Comparison of ENCODE assay signal across 17 mouse cellular contexts in genomic region chr1:78357868-78358267, GRCm38 (mm10). TPM values are rescaled to one million over a fixed set of nuclear protein-coding genes. Genes with fewer than 3 reads are reported as not detected.
"Had no signal": no experiment of that assay in that cellular context is flagged by ENCODE, and none has a peak within 500 bp of the region (broad histone marks: within the 10 kb centered on the region; RNA-seq: fewer than 3 reads in every experiment).

No protein-coding gene starts in this region.

- H3K36me3 ChIP-seq: limb, embryonic 12.5 days; liver, embryonic 13.5 days; midbrain, embryonic 10.5 days; neural tube, embryonic 15.5 days had no signal

- H3K4me3 ChIP-seq: limb, embryonic 12.5 days; liver, embryonic 13.5 days; midbrain, embryonic 10.5 days; myocyte; neural tube, embryonic 15.5 days had no signal

- H3K27ac ChIP-seq: limb, embryonic 12.5 days; liver, embryonic 13.5 days; midbrain, embryonic 10.5 days; neural tube, embryonic 15.5 days had no signal

- ATAC-seq: liver, postnatal 0 days had no signal

- H3K9ac ChIP-seq: limb, embryonic 12.5 days; liver, embryonic 13.5 days; liver, postnatal 0 days; neural tube, embryonic 15.5 days had no signal

- H3K9me3 ChIP-seq: limb, embryonic 12.5 days; liver, embryonic 13.5 days; midbrain, embryonic 10.5 days; neural tube, embryonic 15.5 days had no signal

- H3K27me3 ChIP-seq: liver, embryonic 13.5 days; neural tube, embryonic 15.5 days had no signal

- DNase-seq: kidney, adult 18-20 months; kidney, postnatal 25 days; layer of hippocampus, adult 9-11 months; layer of hippocampus, postnatal 36 days; liver; liver, embryonic 13.5 days; liver, postnatal 0 days; lung, postnatal 36 days; midbrain, embryonic 14.5 days; right cerebral cortex, postnatal 4 days; spleen, adult 18-20 months; thymus, postnatal 36 days had no signal

- H3K4me1 ChIP-seq: limb, embryonic 12.5 days; liver, embryonic 13.5 days; midbrain, embryonic 10.5 days; neural tube, embryonic 15.5 days had no signal

- H3K4me2 ChIP-seq: limb, embryonic 12.5 days; liver, embryonic 13.5 days; neural tube, embryonic 15.5 days had no signal

RNA-seq across cellular contexts. Expression of gene Sgpp2, which starts 47.7 kb away (rescaled TPM):
- total RNA-seq: megakaryocyte, adult 5-6 weeks had no signal
